Mouse (Mus musculus): ENCODE data around the gene H2-Ab1. TPM values are rescaled to one million over a fixed set of nuclear protein-coding genes. Genes with fewer than 3 reads are reported as not detected.
A peak's percentile ranks its signal among the peaks of the same experiment; 100 is the strongest.

H2-Ab1 gene
- total and polyA plus RNA-seq, 3 experiments = 21.1 to 190 (median 25.7) TPM

DNA sequence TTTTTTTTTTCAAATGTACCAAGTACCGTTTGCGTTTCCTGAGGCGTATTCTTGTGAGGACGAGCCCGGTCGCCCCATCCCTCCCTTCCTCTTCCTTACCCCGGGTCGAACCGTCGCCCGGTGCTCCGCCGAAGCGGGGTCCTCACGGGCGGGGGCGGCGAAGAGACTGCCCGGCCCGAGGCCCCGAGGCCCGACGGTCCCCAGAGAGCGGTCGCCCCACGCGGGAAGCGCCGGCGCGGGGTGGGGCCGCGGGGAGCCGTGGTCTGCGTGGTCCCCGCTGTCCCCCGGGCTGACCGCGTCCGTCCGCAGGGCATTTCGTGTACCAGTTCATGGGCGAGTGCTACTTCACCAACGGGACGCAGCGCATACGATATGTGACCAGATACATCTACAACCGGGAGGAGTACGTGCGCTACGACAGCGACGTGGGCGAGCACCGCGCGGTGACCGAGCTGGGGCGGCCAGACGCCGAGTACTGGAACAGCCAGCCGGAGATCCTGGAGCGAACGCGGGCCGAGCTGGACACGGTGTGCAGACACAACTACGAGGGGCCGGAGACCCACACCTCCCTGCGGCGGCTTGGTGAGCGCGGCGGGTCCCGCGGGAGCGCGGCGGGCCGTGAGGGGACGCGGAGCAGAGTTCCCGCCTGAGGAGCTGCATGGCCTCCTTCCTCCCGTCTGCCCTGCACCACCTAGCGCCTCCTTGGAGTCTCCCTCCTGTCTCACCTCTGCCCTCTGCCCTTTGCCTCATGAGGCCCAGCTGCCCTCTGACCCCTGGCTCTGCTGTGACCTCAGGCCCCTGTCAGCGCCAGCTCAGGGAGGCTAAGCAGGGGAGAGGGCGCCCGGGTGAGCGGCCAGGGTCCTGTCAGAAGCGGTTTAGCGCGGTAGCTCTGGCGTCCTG is 7.2 kb downstream of the H2-Ab1 start:
- 0 out of 2 replicates have a peak, but pooled peaks cover 3% of the 10 kb centered on the region for H3K4me1 ChIP-seq (ENCODE audit: control insufficient read depth, insufficient read depth, low read length)
- H3K9ac ChIP-seq (ENCODE audit: low read depth, low read length) = peak overlapping the region; percentile 56
- 3% methylated on average over 93 of the region's 93 CpGs for WGBS
- peak in 1 of 2 experiments; percentile 40 for DNase-seq
- no peaks in the 10 kb centered on the region for H3K79me2 ChIP-seq (replicated peaks; ENCODE audit: control insufficient read depth, insufficient read depth, low read length)
- H3K27ac ChIP-seq = no peak overlapping the region
- H3K36me3 ChIP-seq (ENCODE audit: control insufficient read depth, insufficient read depth, low read length) = no peaks in the 10 kb centered on the region
- TF ChIP-seq CTCF (IDR thresholded peaks at IDR 0.05) (no peak), POLR2A (IDR thresholded peaks at IDR 0.05; ENCODE audit: insufficient read depth, low read depth, low read length) (no peak), EP300 (IDR thresholded peaks at IDR 0.05; ENCODE audit: insufficient read depth, low read depth, low read length) (no peak)
- peak overlapping the region; percentile 48 for H3K4me3 ChIP-seq
- peaks cover 12% of the 10 kb centered on the region for H3K27me3 ChIP-seq (ENCODE audit: control insufficient read depth, insufficient read depth, low read length)
- intact Hi-C loops (cut with DNase I) = no loop called here

DNA sequence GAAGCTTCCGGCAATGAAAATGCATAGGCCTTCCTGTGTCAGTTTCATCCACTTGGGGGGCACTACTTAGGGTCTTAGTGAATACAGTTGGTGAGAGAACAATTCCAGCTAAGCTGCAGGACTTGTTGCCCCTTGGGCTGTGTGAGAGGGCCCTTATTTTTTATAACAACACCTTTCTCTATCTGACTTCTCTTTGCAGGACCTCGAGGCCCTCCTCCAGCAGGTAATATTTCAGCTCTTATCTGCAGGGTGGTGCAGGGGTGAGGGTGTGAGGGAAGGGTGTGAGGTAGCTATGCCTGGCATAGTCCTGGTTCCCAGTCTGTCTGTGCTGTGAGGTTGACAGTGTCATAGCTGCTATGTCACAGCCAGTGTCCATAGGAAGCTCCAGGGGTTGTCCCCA is 10.8 kb downstream of the H2-Ab1 start:
- Histone ChIP-seq H3K4me3 (no peak overlapping the region), H3K27ac (no peak overlapping the region), H3K79me2 (replicated peaks; ENCODE audit: control insufficient read depth, insufficient read depth, low read length) (no peaks in the 10 kb centered on the region), H3K4me1 (ENCODE audit: control insufficient read depth, insufficient read depth, low read length) (0 out of 2 replicates have a peak, but pooled peaks cover 3% of the 10 kb centered on the region), H3K9ac (ENCODE audit: low read depth, low read length) (no peak overlapping the region), H3K36me3 (ENCODE audit: control insufficient read depth, insufficient read depth, low read length) (no peaks in the 10 kb centered on the region), H3K27me3 (ENCODE audit: control insufficient read depth, insufficient read depth, low read length) (peaks cover 12% of the 10 kb centered on the region)
- no peak for TF ChIP-seq POLR2A (IDR thresholded peaks at IDR 0.05; ENCODE audit: insufficient read depth, low read depth, low read length)
- TF ChIP-seq EP300 (IDR thresholded peaks at IDR 0.05; ENCODE audit: insufficient read depth, low read depth, low read length) = no peak
- no peak for TF ChIP-seq CTCF (IDR thresholded peaks at IDR 0.05)
- DNase-seq = no peak
- intact Hi-C loops (cut with DNase I) = no loop called here
- WGBS = 59% methylated on average over 2 of the region's 2 CpGs

- Histone ChIP-seq H3K27me3 (ENCODE audit: control insufficient read depth, insufficient read depth, low read length) (peaks cover 12% of the 10 kb centered on the region), H3K36me3 (ENCODE audit: control insufficient read depth, insufficient read depth, low read length) (no peaks in the 10 kb centered on the region), H3K27ac (no peak overlapping the region), H3K79me2 (replicated peaks; ENCODE audit: control insufficient read depth, insufficient read depth, low read length) (no peaks in the 10 kb centered on the region), H3K9ac (ENCODE audit: low read depth, low read length) (no peak overlapping the region), H3K4me3 (no peak overlapping the region), H3K4me1 (ENCODE audit: control insufficient read depth, insufficient read depth, low read length) (0 out of 2 replicates have a peak, but pooled peaks cover 3% of the 10 kb centered on the region)
- DNase-seq = no peak
- intact Hi-C loops (cut with DNase I) = no loop called here
- TF ChIP-seq EP300 (IDR thresholded peaks at IDR 0.05; ENCODE audit: insufficient read depth, low read depth, low read length) = no peak
- no peak for TF ChIP-seq CTCF (IDR thresholded peaks at IDR 0.05)
- no peak for TF ChIP-seq POLR2A (IDR thresholded peaks at IDR 0.05; ENCODE audit: insufficient read depth, low read depth, low read length)
- WGBS = 85% methylated on average over 2 of the region's 2 CpGs
Measured at GRCm38 (mm10) chr17:34268748-34269147, 11.3 kb downstream of the H2-Ab1 start.

GRCm38 (mm10) chr17:34269817-34270216 is 12.3 kb downstream of the H2-Ab1 start:
- TF ChIP-seq POLR2A (IDR thresholded peaks at IDR 0.05; ENCODE audit: insufficient read depth, low read depth, low read length) = no peak
- no peak for TF ChIP-seq EP300 (IDR thresholded peaks at IDR 0.05; ENCODE audit: insufficient read depth, low read depth, low read length)
- no peak for TF ChIP-seq CTCF (IDR thresholded peaks at IDR 0.05)
- 67% methylated on average over 4 of the region's 4 CpGs for WGBS

GRCm38 (mm10) chr17:34270230-34270629 is 12.7 kb downstream of the H2-Ab1 start:
- no peaks in the 10 kb centered on the region for H3K36me3 ChIP-seq (ENCODE audit: control insufficient read depth, insufficient read depth, low read length)
- H3K79me2 ChIP-seq (replicated peaks; ENCODE audit: control insufficient read depth, insufficient read depth, low read length) = no peaks in the 10 kb centered on the region
- no peak for TF ChIP-seq CTCF (IDR thresholded peaks at IDR 0.05)
- TF ChIP-seq EP300 (IDR thresholded peaks at IDR 0.05; ENCODE audit: insufficient read depth, low read depth, low read length) = no peak
- no peak for TF ChIP-seq POLR2A (IDR thresholded peaks at IDR 0.05; ENCODE audit: insufficient read depth, low read depth, low read length)
- H3K27me3 ChIP-seq (ENCODE audit: control insufficient read depth, insufficient read depth, low read length) = peaks cover 1% of the 10 kb centered on the region; the same call in 1 of the 2 replicates
- intact Hi-C loops (cut with DNase I) = no loop called here
- H3K9ac ChIP-seq (ENCODE audit: low read depth, low read length) = no peak overlapping the region
- DNase-seq = no peak
- no peak overlapping the region for H3K4me3 ChIP-seq
- H3K27ac ChIP-seq = no peak overlapping the region
- no peaks in the 10 kb centered on the region for H3K4me1 ChIP-seq (ENCODE audit: control insufficient read depth, insufficient read depth, low read length)
- 85% methylated on average over 2 of the region's 2 CpGs for WGBS

More at GRCm38 (mm10) chr17:34269817-34270216, 12.3 kb downstream of the H2-Ab1 start:
- Histone ChIP-seq H3K79me2 (replicated peaks; ENCODE audit: control insufficient read depth, insufficient read depth, low read length) (no peaks in the 10 kb centered on the region), H3K4me1 (ENCODE audit: control insufficient read depth, insufficient read depth, low read length) (no peaks in the 10 kb centered on the region), H3K27me3 (ENCODE audit: control insufficient read depth, insufficient read depth, low read length) (peaks cover 5% of the 10 kb centered on the region), H3K9ac (ENCODE audit: low read depth, low read length) (no peak overlapping the region), H3K36me3 (ENCODE audit: control insufficient read depth, insufficient read depth, low read length) (no peaks in the 10 kb centered on the region), H3K27ac (no peak overlapping the region), H3K4me3 (no peak overlapping the region)
- DNase-seq = no peak
- intact Hi-C loops (cut with DNase I) = no loop called here

- intact Hi-C loops (cut with DNase I) = no loop called here
- no peak overlapping the region for H3K4me3 ChIP-seq
- no peaks in the 10 kb centered on the region for H3K4me1 ChIP-seq (ENCODE audit: control insufficient read depth, insufficient read depth, low read length)
- no peaks in the 10 kb centered on the region for H3K79me2 ChIP-seq (replicated peaks; ENCODE audit: control insufficient read depth, insufficient read depth, low read length)
- DNase-seq = no peak
- H3K36me3 ChIP-seq (ENCODE audit: control insufficient read depth, insufficient read depth, low read length) = no peaks in the 10 kb centered on the region
- H3K27me3 ChIP-seq (ENCODE audit: control insufficient read depth, insufficient read depth, low read length) = no peaks in the 10 kb centered on the region
- no peak overlapping the region for H3K27ac ChIP-seq
- no peak overlapping the region for H3K9ac ChIP-seq (ENCODE audit: low read depth, low read length)
- 58% methylated on average over 2 of the region's 2 CpGs for WGBS
- no peak for TF ChIP-seq EP300 (IDR thresholded peaks at IDR 0.05; ENCODE audit: insufficient read depth, low read depth, low read length)
- TF ChIP-seq POLR2A (IDR thresholded peaks at IDR 0.05; ENCODE audit: insufficient read depth, low read depth, low read length) = no peak
- TF ChIP-seq CTCF (IDR thresholded peaks at IDR 0.05) = no peak
Measured at GRCm38 (mm10) chr17:34270940-34271339, 13.5 kb downstream of the H2-Ab1 start.

All from heart, adult 2 months (tissue).